Mouse (Mus musculus) urinary bladder, adult 18-20 months (tissue): ENCODE data around the gene Lat.
"Not testable (repeated sequence)": the region's sequence is repeated elsewhere in the genome, so short reads cannot be mapped to it uniquely, and the experiment has no call there.

Experiments used
- DNase-seq, 2 experiments: peaks; one replicate each; pipeline ENCODE4 v3.0.0; 2022; ENCODE audit warnings: low spot score in 2 of 2, mixed read lengths in 2 of 2

Gene Lat

DNA sequence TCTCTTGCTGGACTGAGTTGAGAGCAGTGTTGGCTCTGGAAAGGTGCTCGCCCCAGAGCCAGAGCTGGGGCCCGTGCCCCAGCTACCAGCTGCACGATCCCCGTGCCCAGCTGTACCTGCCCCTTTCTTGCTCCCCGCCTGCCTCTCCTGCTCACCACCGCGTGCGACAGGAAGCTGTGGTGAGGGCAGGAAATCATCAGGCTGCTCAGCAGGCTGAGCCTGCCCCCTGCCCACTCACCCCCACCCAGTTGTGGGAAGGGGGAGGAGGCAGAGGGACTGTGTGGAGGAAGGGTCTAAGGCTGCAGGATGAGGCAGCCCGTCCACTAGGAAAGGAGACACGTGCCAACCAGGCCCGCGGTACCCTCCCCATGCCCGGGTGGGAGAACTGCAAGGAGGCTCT, at the start of gene Lat:
TSS of gene Lat (minus strand) at position 178 of the 400 bp plus-strand sequence.
- DNase-seq = no peak

DNA sequence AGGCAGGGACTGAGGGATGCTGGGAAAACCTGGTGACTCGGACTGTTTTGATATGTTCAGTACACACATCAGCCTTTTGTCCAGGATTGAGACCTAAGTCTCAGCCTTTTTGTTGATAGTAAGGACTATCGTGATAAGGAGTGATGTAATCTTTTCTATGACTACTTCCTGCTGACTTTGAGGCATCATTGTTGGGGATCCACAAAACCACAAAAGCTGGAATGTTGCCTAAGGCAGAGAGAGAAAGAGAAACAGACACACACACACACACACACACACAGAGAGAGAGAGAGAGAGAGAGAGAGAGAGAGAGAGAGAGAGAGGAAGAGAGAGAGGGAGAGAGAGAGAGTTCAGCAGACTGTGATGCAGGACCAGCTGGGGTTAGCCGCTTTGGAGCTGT, 49.1 kb upstream of the Lat start:
- DNase-seq = no peak

DNA sequence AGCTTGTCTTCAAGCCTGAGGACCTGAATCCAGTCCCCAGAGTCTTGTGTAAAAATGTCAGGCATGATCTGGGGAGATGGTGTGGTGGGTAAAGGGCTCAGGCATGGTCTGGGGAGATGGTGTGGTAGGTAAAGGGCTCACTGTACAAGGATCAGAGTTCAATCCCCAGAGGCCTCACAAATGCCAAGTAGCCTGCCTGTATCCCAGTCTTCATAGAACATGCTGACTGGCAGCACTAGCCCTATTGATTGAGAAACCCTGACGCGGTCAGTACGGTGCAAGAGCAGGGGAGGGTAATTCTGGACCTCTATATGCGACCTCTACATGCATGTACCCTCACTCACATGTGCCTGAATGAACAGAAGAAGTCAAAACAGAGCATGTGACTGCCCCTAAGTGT, 48.2 kb upstream of the Lat start:
- no peak for DNase-seq

DNA sequence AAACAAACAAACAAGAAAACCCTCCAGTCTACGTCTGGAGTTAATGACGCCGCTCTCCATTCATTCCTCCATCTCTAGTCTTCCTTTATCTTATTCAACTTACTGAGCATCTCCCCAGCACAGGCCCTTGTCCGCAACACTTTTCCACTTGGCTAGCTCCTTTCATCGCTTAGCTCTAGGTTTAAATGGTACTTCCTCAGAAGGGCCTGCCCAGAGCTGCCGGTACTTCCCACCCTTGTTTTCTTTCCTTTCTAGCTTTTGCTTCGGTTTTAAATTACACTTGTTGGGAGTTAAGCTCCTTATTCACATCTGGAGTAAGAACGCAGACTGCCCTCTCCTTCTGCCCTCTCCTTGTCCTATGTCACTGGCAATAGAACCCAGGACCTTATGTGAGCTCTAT, 47.7 kb upstream of the Lat start:
- DNase-seq = no peak

DNA sequence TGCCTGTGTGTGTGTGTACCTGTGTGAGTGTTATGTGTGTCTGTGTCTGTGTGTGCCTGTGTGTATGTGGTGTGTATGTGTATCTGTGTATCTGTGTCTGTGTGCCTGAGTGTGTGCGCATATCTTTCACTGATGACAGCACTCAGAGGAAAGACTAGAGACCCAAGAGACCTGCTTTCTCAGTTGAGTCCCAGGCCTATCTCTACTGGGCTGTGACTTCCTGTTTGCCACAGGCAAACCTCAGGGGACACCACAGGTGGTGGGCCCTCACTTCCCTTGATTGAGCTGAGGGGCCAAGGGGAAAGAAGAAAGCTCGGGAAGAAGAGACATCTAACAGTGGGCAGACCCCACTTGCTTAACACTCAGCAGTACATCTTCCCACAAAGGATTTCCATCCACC, 47.2 kb upstream of the Lat start:
- no peak for DNase-seq

DNA sequence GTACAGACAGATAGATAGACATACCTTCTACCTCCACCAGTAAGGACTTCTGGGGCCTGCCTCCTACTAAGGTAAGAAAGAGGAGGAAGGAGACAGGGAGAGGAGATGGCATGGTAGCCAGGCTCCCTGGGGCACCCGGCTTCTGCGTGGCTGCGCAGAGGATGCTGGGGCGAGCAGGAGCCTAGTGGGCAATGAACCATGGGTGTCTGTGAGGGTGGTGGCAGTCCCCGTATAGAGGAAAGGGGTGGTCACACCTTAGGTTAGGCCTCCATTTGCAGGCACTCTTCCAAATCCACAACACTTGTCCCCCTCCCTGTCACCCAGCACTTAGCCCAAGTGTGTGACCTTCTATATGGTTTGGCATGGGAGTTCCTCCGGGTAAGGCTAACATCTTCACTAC, 45.4 kb upstream of the Lat start, which contains the start of gene Cd19:
TSS of gene Cd19 (minus strand) at position 165 of the 400 bp plus-strand sequence.
- DNase-seq = no peak

DNA sequence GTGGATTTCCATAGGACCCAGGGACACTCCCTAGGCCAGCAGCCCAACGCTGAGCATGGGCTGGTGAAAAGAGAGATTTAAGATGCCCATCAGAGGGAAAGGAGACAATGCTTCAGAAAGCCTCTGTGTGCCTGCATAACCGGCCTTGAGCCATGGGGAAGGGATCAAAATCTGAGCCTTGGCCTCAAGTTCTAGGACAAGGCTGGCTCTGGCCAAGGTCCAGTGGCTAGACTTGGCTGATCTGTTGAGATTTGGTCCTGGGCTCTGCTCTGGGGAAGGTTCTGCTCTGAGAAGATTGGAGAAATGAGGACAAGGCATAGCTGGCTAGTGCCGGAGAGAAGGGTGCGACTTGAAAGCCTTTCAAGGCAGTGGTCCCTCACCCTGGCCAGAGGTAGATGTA, 41.7 kb upstream of the Lat start:
- DNase-seq = no peak

DNA sequence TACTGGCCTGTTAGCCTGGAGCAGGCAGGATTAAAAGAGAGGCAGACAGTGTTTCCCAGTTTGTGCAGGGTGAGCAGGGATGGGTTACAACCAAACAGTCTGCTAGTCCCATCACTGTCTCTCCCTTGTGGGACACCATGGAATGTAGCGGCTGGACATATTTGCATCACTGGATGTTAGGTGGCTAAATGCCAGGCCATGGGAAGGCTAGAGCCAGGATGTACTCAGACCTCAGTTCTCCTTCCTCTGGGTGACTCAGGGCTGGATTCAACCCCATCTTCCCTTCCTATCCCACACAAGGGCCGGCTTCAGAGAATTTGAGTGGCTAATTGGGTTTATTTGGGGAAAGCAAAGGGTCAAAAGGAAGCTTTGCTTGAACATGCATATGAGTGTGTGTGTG, 39.3 kb upstream of the Lat start:
- DNase-seq = no peak

DNA sequence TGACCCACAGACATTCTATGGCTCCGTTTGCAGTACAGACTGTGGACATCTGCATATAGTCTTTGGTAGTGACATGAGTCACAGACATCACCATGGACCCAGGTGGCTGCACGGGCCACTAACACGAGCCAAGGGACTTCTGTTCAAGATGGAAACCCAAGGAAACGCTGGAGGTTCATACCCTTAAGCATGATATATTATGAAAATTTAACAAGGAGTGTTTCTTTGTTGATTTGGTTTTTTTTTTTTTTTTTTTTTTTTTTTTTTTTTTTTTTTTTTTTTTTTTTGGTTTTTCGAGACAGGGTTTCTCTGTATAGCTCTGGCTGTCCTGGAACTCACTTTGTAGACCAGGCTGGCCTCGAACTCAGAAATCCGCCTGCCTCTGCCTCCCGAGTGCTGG, 33.1 kb upstream of the Lat start:
- DNase-seq = not testable (repeated sequence)

DNA sequence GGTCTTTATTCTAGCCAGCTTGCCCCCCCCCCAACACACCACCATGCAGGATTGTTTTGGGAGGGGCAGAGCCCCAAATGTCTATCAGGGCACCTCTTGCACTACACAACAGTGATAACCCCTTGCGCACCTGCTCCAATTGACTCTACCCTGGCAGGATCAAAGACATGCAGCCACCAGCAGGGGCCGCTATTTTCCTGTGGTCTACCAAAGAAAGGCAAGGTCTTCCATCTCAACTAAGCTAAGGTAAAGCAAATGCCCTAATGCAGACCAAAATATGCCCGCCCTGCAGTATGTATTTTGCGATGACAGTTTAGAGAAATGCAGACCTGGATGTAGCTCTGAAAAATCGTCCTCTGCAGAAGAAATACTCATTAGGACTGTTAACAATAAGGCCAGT, 30.2 kb upstream of the Lat start:
- DNase-seq = peak; percentile 56 to 70

DNA sequence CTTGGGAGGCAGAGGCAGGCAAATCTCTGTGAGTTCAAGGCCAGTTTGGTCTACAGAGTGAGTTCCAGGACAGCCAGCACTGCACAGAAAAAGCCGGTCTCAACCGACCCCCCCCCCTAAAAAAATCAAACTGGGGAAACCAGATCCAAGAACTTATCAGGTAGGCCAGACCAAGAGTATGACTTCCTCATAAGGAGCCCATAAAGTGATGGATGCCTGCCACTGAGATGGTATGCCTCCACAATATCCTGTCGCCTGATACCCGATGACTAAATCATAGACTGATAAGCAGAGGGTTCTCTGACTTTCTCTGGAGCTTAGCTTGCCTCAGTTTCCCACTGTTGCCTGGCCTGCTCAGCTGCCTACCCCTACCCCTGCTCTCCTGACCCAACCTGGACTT, 28.5 kb upstream of the Lat start:
- DNase-seq = no peak

DNA sequence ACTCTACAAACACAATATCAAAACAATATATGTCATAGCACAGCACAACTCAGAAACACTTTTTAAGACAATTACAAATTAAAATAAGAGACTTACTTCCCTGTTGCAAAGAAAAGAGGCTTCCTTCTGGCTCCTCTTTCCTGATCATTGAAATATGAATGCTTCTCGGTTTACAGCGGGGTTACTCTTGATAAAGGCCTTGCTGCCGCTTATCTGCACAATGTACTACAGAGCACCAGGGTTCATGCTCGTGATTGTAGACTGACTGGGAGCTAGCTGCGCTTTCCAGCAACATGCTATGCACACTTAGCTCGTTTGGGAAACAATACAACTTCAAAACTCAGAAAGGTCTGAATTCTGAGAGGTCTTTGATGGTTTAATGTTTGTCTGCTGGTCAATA, 27.9 kb upstream of the Lat start:
- DNase-seq = no peak

DNA sequence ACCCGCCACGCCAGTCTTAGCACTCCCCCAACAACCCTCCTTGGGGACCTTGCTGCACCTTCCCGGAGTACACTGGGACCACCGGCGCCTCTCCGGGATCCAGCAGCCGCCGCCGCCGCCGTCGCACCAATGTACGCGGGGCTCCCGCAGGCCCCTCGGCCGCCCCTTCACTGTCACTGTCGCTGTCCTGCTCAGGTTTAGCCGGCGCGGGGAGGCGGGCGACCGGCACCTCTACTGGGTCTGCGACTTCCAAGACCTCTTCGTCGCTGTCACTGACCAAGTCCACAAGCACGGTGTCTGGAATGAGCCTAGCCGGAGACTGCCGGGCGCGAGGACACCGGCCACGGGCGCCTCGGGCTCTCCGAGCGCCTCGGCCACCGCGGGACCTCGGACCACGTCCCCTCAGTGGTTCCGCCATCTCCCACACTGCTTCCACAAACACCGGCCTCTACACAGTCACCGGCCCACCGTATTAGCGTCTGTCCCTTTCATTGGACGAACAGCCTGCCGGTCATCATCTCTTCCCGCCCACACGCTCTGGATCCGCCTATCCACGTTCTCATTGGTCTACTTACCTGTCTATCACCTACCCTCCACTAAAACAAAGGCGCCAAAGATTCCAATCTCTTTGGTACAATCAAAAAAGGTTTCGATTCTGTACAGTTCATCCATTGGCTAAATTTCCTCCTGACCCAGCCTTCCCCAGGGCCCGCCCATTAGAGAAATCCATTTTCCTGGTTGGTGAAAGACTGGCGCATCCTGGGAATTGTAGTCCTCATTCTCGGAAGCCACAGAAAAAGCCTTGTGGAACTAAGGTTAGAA, 27.1 kb upstream of the Lat start, which contains the start of gene Nfatc2ip:
TSS of gene Nfatc2ip (minus strand) at position 440 of the 822 bp plus-strand sequence.
- DNase-seq = peak; percentile 92 to 95

DNA sequence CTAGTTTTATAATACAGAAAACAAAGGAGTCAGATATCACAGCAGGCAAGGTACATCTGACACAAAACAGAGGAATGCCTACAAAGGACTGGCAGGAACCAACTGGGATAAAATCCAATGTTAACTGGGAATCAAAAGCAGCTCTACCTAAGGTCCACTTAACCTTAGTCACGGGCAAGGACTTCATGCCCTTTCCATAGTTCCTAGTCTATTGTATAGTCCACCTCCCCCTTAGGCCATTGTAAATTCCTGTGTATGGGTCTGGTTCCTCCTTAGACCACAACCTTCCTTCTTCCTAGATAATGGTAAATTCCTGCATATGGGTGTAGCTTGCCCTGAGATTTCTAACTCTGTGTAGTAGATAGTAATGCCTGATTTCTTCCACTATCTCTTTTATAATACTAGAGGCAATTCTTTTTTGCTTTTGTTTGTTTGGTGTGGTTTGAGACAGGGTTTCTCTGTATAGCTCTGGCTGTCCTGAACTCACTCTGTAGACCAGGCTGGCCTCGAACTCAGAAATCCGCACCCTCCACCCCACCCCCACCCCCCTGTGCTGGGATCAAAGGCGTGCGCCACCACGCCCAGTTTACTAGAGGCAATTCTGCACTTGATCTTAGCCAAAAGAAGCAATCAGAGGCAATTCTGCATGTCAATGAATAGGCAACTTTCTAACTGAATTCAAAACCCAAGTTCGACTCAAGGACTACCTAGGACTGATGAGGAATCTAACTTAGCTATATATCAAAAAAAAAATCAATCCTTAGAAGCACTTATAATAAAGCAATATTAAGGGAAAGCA, 22.9 kb upstream of the Lat start:
- DNase-seq = not testable (repeated sequence)

DNA sequence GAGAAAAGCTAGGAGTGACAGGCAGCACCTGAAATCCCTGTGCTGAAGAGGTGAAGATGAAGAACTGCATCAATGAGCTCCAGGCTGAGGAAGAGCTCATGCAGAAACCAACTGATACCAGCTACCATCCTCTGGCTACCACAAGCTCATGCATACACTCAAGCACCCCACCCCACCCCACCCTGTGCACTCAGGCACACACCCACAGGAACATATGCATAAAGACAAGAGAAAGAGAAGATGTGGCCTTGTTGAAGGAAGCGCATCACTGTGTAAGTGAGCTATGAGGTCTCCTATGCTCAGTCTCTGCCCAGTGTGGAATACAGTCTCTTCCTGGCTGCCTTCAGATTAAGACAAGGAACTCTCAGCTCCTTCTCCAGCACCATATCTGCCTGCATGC, 18.8 kb upstream of the Lat start:
- DNase-seq = no peak

DNA sequence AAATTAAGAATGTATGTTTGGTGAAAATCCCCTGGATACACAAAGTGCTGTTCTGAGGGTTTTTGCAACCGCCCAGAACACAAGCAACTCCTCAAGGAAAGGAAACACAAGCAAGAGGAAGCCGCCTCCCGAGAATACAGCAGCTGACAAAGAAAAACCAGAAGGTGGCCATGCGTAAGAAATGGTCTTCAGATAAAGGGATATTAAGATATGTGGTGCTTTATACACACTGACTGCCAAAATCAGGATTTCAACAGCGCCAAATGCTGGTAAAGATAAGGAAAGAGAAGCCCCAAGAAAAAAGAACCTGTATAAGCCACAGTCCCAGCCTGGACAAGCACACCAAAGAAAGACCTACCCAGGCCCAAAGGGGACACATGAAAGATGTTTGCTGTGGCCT, 14.2 kb upstream of the Lat start:
- no peak for DNase-seq

DNA sequence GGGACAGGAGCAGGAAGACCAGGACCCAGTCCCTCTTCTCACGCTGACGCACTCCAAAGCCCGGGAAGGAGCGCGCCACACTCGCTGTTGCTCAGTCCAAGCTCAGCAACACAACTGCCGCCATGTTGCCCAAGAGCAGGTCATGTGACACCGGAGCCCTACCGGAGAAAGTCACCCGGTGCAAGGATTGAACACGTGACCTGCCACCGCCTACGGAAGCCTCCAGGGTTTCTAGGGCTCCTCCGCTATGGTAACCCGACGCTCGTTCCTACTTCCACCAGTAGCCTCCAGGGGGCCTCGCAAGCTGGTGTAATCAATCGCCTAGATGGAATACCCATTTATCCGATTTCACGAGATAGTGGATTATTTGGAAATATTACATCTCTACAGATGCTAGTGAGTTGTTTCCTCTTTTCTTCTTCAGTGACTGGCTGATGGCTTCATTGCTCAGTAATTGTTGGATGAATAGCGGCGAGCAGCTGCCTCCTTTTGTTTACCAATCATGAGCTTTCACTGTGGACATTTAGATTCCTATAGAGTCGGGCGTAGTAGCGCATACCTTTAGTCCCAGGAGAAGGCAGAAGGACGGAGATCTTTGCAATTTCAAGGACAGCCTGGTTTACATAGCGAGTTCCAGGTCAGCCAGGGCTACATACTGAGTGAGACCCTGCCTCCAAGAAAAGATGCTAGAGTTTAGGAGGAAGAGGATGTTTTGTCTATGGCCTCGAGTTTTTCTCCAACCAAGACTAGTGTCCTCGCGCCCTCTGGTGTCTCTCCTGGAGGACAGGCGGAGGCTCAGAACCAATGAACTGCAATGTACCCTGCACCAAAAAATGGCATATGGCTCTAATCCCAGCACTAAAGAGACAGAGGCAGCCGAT, 8.1 kb upstream of the Lat start, which contains the start of gene Spns1:
TSS of gene Spns1 (minus strand) at position 173 of the 881 bp plus-strand sequence.
- DNase-seq = peak; percentile 87 to 94

DNA sequence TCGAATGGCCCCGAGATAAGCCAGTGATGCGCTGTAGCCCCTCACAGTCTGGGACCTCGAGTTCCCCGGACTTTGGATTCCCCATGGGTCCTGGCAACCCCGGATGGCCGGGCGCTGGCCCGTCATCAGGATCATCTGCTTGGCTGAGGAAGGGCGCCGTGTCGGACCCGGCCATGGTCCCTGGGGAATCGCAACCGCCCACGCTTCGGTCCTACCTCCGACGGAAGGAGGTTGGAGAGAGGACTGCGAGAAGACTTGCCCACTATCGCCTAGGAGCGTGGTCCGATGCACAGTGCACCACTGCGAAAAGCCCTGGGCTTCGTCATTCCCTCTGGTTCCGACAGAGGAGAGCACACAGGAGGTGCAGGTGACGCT, 7.5 kb upstream of the Lat start:
- peak in 1 of 2 experiments; percentile 6 for DNase-seq

DNA sequence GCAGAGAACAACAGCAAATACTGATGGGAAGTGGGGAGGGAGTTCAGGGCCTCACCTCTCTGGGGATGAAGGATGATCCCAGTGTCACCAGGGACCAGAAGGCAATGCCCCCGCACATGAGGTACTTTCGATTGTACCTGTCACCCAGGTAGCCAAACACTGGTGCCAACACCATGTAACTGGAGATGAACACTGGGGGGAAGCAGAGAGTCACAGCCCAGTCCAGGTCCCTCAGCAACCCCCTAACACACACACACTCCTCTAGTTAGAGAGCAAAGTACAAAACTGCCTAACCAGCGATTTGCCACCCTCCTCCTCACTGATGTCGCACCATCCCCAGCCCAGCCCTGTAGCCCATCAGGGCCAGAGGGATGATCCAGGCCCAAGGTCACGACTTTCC, 5.6 kb upstream of the Lat start:
- DNase-seq = no peak

DNA sequence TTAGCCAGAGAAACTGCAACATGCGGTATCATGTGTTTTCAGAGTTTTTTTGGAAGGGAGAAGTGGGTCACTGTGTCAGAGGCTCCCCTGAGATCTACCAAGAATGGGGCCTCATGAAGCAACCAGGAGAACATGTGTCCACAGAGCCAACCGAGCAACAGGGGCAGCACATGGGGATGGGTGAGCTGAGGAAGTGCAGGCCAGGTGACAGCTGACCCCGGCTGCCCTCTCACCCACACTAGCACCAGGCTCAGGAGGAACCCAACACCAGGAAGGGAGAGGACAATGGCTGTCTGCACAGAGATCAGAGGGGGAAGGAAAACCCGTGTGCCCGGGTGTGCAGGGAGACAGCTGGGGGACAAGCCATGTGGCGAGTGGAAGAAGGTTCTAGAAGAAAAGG, 5.2 kb upstream of the Lat start:
- no peak for DNase-seq

DNA sequence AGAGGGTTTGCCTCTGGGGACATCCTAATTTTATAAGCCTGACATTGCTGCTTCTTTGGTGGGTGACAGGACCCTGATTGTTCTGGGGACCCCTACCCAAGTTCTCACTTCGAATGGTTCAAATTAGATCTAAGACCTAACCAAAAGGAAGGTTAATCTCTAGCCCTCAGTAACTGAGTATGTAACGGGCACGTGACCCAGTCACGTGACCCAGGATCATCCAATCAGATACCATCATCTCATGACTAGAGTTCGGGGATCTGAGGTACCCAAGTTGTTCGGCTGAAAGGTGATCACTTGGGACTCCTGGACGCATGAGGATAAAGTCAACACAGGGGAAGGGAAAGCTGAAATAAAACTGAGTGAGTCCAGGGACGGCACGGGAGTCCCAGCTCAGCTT, 3.6 kb upstream of the Lat start:
- no peak for DNase-seq

DNA sequence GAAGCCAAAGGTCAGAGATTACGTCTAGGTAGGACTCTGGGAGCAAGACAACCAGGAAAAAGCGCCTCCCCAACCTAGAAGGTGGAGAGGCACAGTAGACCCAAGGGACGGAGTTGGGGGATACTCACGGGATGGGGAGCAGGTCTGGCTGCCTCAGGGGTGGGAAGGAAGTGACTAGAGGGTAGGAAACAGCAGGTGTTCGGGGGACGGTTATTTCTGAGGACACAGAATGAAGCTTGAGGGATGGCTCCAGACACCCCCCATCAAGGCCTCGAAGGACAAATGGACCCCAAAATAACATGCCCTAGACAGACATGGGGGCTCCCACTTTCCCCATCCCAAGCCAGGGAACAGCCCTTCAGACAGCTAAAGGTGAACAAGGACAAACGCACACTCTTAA, 1.0 kb downstream of the Lat start:
- DNase-seq = no peak
